Mouse (Mus musculus): ENCODE data around the gene Kcnc1. TPM values are rescaled to one million over a fixed set of nuclear protein-coding genes. Genes with fewer than 3 reads are reported as not detected.

Kcnc1 gene
- polyA plus RNA-seq, 1 experiment from 2014 or later: 0.14 TPM

DNA sequence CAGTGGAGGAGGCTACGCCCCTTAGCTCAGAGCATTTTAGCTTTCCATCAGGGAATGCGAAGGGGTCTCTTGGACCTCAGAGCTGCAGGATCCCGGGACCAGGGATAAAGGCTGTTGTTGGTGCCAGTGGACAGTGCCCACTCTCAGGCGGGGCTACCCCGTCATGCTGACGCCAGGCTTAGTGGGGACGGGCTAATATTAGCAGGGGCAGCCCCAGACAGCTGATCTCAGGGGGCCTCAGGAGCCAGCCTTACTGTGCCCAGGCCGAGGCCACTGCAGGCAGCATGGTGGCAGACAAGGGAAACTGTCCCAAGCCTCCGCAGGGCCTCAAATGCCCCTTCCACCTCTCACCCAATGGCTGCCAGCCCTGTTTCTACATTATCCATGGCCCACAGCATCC lies 12.3 kb downstream of the Kcnc1 start:
- no peak overlapping the region for H3K4me2 ChIP-seq
- H3K4me1 ChIP-seq (replicated peaks): no peaks in the 10 kb centered on the region
- no peaks in the 10 kb centered on the region for H3K9me3 ChIP-seq (replicated peaks)
- no peak overlapping the region for H3K4me3 ChIP-seq (replicated peaks)
- H3K36me3 ChIP-seq: no peaks in the 10 kb centered on the region
- DNase-seq (no peak), ATAC-seq (ENCODE audit: low read depth) (no peak)
- no peak overlapping the region for H3K9ac ChIP-seq
- no peaks in the 10 kb centered on the region for H3K27me3 ChIP-seq
- 71% methylated on average over 9 of the region's 9 CpGs for WGBS (ENCODE audit: insufficient replicate concordance)
- no peak overlapping the region for H3K27ac ChIP-seq

DNA sequence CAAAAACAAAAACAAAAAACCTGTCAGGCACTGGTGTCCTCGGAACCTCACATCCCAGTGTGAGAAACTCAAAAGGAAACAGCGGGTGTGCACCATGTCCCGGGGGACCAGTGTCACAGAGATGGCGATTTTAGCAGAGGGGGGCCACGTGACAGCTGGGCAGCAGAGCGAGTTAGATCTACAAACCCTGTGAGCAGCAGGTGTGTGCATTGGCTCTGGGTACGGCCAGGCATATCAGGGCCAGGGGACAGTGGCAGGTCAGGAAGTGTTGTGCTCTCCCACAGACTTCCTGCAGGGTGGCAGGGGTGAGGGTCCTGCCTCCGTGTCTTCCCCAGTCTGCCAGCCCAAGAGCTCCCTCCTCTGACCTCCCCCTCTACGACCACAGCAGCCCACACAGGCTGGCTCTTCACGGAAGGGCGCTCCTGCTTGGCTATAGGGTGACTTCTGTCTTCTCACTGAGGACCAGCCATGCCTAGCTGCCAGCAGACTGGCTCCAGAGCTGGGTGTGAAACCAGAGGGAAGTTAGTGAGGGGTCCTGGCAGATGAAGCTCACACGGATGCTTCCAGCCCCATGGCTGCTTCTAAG lies 13.0 kb downstream of the Kcnc1 start:
- Histone ChIP-seq H3K4me1 (replicated peaks) (no peaks in the 10 kb centered on the region), H3K9me3 (replicated peaks) (no peaks in the 10 kb centered on the region), H3K36me3 (no peaks in the 10 kb centered on the region), H3K27me3 (no peaks in the 10 kb centered on the region), H3K27ac (no peak overlapping the region), H3K9ac (no peak overlapping the region), H3K4me2 (no peak overlapping the region), H3K4me3 (replicated peaks) (no peak overlapping the region)
- DNase-seq (no peak), ATAC-seq (ENCODE audit: low read depth) (no peak)
- WGBS (ENCODE audit: insufficient replicate concordance): 29% methylated on average over 12 of the region's 12 CpGs

DNA sequence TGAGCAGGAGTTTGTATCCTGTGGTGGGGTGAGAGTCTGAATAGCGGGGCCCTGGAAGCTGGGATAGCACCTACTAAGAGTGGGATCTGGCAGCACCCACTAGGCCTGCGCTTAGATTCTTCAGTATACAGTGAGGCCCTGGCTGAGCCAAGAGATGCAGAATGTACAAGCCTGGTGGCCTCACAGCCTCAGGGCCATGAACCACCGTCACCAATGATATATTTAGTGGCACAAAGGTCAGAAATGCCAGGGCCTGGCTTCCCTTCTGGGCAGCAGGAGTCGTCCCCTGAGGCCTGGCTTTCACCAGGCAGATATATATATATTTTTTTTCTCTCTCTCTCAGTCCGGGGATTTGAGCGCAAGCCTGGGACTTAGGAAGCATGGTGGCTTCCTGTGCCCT lies 14.4 kb downstream of the Kcnc1 start:
- WGBS (ENCODE audit: insufficient replicate concordance): 63% methylated on average over 6 of the region's 6 CpGs
- Histone ChIP-seq H3K9me3 (replicated peaks) (no peaks in the 10 kb centered on the region), H3K4me2 (no peak overlapping the region), H3K9ac (no peak overlapping the region), H3K36me3 (no peaks in the 10 kb centered on the region), H3K27me3 (no peaks in the 10 kb centered on the region), H3K27ac (no peak overlapping the region), H3K4me1 (replicated peaks) (no peaks in the 10 kb centered on the region), H3K4me3 (replicated peaks) (no peak overlapping the region)
- DNase-seq (no peak), ATAC-seq (ENCODE audit: low read depth) (no peak)

DNA sequence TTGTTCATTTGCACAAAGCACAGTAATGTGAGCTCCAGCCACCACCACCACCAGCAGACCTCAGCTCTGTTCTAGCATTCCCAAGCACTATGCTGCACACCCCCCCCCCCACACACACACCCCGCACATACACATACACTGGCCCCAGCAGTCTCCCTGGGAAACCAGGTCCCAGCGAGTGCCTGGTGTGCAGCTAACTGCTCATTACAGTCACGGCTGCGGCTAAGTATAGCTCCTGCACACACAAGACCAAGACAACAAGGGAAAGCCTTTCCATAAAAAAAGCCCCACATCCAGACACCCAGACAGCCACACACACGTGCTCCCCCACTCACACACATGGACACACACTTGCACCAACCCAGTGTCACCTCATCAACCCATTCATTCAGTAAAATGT lies 16.5 kb downstream of the Kcnc1 start:
- no peaks in the 10 kb centered on the region for H3K27me3 ChIP-seq
- no peak overlapping the region for H3K4me2 ChIP-seq
- ATAC-seq (ENCODE audit: low read depth) (no peak), DNase-seq (no peak)
- no peaks in the 10 kb centered on the region for H3K9me3 ChIP-seq (replicated peaks)
- no peaks in the 10 kb centered on the region for H3K36me3 ChIP-seq
- H3K9ac ChIP-seq: no peak overlapping the region
- H3K4me1 ChIP-seq (replicated peaks): no peaks in the 10 kb centered on the region
- WGBS (ENCODE audit: insufficient replicate concordance): 57% methylated on average over 5 of the region's 5 CpGs
- no peak overlapping the region for H3K27ac ChIP-seq
- no peak overlapping the region for H3K4me3 ChIP-seq (replicated peaks)

DNA sequence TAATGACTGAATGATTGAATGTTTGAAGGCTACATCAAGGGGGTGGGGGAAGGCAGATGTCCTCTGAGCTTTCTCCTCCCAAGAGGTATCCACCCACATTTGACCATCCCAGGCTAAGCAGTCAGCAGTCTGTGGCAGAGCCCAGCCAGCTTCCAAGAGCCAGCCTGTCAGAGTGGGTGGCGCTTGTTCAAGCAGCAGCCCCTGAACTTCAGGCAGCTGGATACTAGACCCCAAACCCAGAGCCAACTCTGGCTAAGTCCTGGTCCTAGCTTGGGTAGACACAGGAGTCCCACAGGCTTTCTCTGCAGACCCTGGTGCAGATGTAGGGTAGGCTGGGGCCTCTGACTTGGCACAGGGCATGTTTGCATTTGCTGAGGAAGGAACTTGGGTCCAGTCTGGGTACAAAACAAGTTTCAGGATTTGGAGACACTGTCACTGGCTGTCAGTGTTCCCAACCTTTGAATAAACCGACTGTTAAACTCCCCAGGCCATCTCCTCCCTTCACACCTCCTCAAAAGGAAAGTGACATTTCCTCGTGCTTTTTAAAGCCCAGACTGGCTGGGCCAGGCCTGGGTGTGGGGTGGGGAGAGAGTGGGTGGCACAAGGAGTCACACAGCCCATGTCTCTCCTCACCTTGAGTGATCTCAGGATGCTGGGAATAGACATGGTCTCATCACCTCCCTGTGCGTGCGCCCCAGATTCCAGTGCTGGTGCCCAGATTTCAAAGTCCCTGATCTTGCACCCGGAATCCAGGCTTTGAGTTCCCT lies 17.8 kb downstream of the Kcnc1 start:
- Histone ChIP-seq H3K4me1 (replicated peaks) (no peaks in the 10 kb centered on the region), H3K9ac (no peak overlapping the region), H3K36me3 (no peaks in the 10 kb centered on the region), H3K27me3 (no peaks in the 10 kb centered on the region), H3K4me2 (no peak overlapping the region), H3K4me3 (replicated peaks) (no peak overlapping the region), H3K27ac (no peak overlapping the region), H3K9me3 (replicated peaks) (no peaks in the 10 kb centered on the region)
- no peak for DNase-seq
- ATAC-seq (ENCODE audit: low read depth): no peak
- 50% methylated on average over 6 of the region's 6 CpGs for WGBS (ENCODE audit: insufficient replicate concordance)

DNA sequence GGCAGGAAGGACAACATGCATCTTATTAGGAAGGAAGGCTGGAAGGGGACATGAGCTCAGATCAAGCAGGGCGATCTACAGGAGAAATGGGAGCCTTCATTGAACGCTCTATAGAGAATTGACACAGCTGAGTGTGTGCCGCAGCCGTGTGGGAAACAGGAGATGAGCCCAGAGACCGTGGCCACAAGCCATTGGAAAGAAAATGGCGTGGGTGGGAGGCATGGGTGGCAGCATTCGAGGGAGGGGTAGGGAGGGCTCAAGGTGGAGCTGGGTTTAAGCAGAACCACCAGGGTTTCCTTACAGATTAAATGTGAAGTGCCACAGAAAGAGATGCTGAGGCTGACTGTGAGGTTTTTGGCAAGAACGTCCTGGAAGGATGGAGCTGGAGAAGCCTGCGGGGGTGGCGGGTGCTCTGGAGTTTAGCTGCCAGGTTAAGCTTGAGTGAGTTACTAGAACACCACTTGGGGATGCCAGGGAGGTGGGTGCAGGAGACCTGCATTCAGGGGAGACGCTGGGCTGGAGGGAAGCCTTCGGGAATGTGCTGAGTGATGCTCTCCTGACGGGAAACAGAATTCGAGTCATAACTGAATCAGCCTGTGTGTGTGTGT lies 19.6 kb downstream of the Kcnc1 start:
- H3K36me3 ChIP-seq: no peaks in the 10 kb centered on the region
- H3K4me3 ChIP-seq (replicated peaks): no peak overlapping the region
- WGBS (ENCODE audit: insufficient replicate concordance): 60% methylated on average over 14 of the region's 14 CpGs
- H3K4me1 ChIP-seq (replicated peaks): no peaks in the 10 kb centered on the region
- no peaks in the 10 kb centered on the region for H3K27me3 ChIP-seq
- DNase-seq (no peak), ATAC-seq (ENCODE audit: low read depth) (no peak)
- H3K27ac ChIP-seq: no peak overlapping the region
- H3K9me3 ChIP-seq (replicated peaks): no peaks in the 10 kb centered on the region
- H3K9ac ChIP-seq: no peak overlapping the region
- no peak overlapping the region for H3K4me2 ChIP-seq

DNA sequence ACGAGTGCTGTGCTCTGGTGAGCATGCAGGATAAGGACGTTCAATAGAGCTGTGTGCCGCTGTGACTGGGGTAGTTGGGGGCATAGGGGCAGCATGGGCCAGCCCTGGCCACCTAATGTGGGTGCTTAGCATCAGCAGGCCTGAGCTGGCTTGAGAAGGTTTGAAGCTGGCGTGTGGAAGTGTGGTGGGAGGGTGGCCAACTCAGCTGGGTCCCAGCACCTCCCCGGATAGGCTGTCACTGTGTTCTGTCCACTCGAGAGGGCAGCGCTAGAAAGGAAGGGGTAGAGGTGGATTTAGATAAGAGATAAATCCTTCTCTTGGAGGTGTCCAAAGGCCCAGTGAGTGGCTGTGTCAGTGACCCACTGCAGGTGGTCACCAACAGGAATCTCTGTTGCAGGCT lies 21.2 kb downstream of the Kcnc1 start:
- ATAC-seq (ENCODE audit: low read depth) (no peak), DNase-seq (no peak)
- H3K27me3 ChIP-seq: no peaks in the 10 kb centered on the region
- H3K4me3 ChIP-seq (replicated peaks): no peak overlapping the region
- H3K9me3 ChIP-seq (replicated peaks): no peaks in the 10 kb centered on the region
- no peaks in the 10 kb centered on the region for H3K36me3 ChIP-seq
- WGBS (ENCODE audit: insufficient replicate concordance): 55% methylated on average over 7 of the region's 7 CpGs
- no peak overlapping the region for H3K9ac ChIP-seq
- no peak overlapping the region for H3K27ac ChIP-seq
- H3K4me1 ChIP-seq (replicated peaks): no peaks in the 10 kb centered on the region
- H3K4me2 ChIP-seq: no peak overlapping the region

DNA sequence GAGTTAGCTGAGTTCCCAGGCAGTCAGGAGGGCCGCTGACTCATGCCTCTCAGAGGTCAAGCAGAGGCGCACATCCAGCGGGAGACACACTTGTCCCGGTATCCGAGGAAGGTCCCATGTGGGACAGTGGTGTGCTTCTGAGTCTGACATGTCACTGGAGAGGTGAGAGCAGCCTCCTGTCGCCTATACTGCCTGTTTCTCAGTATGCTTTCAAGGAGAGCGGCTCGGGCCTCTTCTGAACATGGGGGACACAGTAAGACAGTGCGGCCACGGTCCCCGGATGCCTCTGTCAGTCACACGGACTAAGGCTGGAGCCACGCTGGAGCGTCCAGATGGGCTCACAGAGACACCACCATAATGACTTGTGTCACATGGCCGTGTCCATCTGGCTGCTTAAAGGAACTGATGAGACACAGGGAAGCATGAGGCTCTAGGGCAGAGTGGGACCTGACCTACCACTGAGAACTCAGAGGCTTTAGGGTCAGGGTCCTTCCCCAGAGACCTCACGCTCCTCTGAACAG lies 21.9 kb downstream of the Kcnc1 start:
- Histone ChIP-seq H3K36me3 (no peaks in the 10 kb centered on the region), H3K27me3 (no peaks in the 10 kb centered on the region), H3K4me3 (replicated peaks) (no peak overlapping the region), H3K9ac (no peak overlapping the region), H3K9me3 (replicated peaks) (no peaks in the 10 kb centered on the region), H3K27ac (no peak overlapping the region), H3K4me1 (replicated peaks) (no peaks in the 10 kb centered on the region), H3K4me2 (no peak overlapping the region)
- DNase-seq: no peak
- ATAC-seq (ENCODE audit: low read depth): no peak
- 67% methylated on average over 16 of the region's 16 CpGs for WGBS (ENCODE audit: insufficient replicate concordance)

DNA sequence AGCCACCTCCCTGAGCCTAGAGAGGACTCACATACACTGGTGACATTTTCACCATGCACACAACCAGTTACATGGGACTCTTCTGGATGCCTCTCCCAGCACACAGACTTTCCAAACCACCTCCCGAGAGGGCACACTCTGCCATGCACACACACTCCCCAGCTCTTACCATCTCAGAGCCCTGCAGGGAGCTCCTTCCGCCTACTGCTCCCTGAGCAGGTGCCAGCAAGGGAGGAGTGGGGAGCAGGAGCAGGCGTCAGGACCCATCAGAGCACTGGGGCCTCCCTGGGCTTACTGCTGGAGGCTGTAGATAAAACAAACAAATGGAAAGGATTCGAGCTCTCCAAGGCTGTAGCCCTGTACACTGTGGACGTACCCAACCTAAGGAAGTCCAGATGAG lies 25.2 kb downstream of the Kcnc1 start:
- DNase-seq (no peak), ATAC-seq (ENCODE audit: low read depth) (no peak)
- Histone ChIP-seq H3K9me3 (replicated peaks) (no peaks in the 10 kb centered on the region), H3K4me1 (replicated peaks) (no peaks in the 10 kb centered on the region), H3K27ac (no peak overlapping the region), H3K27me3 (no peaks in the 10 kb centered on the region), H3K36me3 (no peaks in the 10 kb centered on the region), H3K4me2 (no peak overlapping the region), H3K4me3 (replicated peaks) (no peak overlapping the region), H3K9ac (no peak overlapping the region)
- 38% methylated on average over 5 of the region's 5 CpGs for WGBS (ENCODE audit: insufficient replicate concordance)

DNA sequence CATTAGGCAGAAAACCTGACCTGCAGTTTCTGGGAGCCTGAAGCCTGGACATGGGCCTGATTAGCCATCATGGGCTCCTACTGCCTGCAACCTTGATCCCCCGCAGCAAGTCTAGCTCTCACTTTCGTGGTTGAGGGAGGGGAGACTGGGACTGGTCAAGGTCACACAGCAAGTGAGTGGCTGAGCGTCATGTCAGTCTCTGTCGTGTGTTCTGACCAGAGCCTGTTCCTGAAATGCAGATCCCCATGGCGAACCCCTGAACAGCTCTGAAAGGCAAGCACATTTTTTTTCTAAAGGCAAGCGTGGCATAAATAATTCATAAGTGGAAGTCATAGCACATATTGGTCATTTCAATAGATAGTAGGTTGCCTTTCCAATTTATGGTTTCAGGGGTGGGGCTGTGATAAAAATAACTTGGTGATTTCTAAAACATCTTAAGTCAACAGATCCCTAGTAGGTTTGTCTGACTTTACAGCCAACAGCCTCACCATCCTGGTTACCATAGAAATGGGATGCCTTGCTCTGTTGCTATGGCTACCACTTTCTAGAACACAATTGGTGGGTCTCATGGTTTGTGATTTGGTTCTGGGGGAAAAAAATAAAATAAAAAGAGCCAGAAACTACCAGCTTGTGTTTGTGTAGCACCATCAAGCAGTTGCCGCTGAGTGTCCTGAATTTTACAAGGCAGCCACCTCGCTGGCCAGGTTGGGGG lies 25.9 kb downstream of the Kcnc1 start:
- ATAC-seq (ENCODE audit: low read depth) (no peak), DNase-seq (no peak)
- Histone ChIP-seq H3K36me3 (no peaks in the 10 kb centered on the region), H3K4me1 (replicated peaks) (no peaks in the 10 kb centered on the region), H3K4me2 (no peak overlapping the region), H3K9me3 (replicated peaks) (no peaks in the 10 kb centered on the region), H3K27ac (no peak overlapping the region), H3K9ac (no peak overlapping the region), H3K4me3 (replicated peaks) (no peak overlapping the region), H3K27me3 (no peaks in the 10 kb centered on the region)
- WGBS (ENCODE audit: insufficient replicate concordance): 60% methylated on average over 8 of the region's 8 CpGs

DNA sequence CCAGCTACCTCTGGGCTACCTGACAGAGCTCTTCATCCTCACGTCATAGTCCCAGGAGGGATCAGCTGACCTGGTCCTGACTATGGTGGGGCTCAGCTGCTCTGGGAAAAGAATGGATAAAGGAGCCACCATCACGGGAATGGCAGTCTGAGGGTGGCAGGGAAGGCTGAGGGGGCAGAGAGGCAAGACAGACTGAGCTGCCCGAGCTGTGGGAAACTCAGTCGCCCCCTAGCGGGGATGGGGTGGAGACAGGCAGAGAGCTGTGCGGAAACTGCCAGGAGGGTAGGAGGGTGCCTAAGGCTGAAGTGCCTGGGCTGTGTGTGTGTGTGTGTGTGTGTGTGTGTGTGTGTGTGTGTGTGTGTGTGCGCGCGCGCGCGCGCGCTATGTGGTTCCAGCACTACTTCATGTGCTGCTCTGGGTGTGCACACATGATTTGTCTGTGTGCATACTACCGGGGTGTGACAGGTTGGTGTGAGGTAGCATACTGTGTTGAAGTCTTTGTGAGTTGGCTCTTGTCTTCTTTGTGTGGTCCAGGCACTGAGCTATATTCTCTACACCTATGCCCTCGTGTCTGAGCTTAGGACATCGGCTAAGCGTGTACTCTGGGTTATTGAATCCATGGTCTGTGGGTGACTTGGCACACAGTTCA lies 26.6 kb downstream of the Kcnc1 start:
- H3K4me1 ChIP-seq (replicated peaks): no peaks in the 10 kb centered on the region
- H3K27ac ChIP-seq: no peak overlapping the region
- H3K27me3 ChIP-seq: no peaks in the 10 kb centered on the region
- H3K4me3 ChIP-seq (replicated peaks): no peak overlapping the region
- 54% methylated on average over 18 of the region's 18 CpGs for WGBS (ENCODE audit: insufficient replicate concordance)
- no peaks in the 10 kb centered on the region for H3K9me3 ChIP-seq (replicated peaks)
- H3K4me2 ChIP-seq: no peak overlapping the region
- H3K36me3 ChIP-seq: no peaks in the 10 kb centered on the region
- ATAC-seq (ENCODE audit: low read depth): no peak
- H3K9ac ChIP-seq: no peak overlapping the region
- peak; percentile 11 for DNase-seq

Data from liver, embryonic 13.5 days (tissue).